In genomic region chr9:63135801-63136200, GRCm38 (mm10) we compare ENCODE assay signal across 8 mouse cellular contexts. TPM values are rescaled to one million over a fixed set of nuclear protein-coding genes. Genes with fewer than 3 reads are reported as not detected.
DNase-seq lines count a peak whose midpoint lies in the region; ATAC-seq and TF ChIP-seq lines count a peak whose summit lies in the region.

No protein-coding gene starts in this region.

- no peaks in the 10 kb centered on the region for H3K36me3 ChIP-seq in embryonic facial prominence, embryonic 10.5 days (replicated peaks)
- H3K36me3 ChIP-seq in hindbrain, embryonic 11.5 days (ENCODE audit: control insufficient read depth, insufficient read depth, low read length), result no peaks in the 10 kb centered on the region

- H3K9me3 ChIP-seq in embryonic facial prominence, embryonic 10.5 days, result no peaks in the 10 kb centered on the region
- no peaks in the 10 kb centered on the region for H3K9me3 ChIP-seq in hindbrain, embryonic 11.5 days (ENCODE audit: control insufficient read depth, low read length)

- peak; percentile 95 for TF ChIP-seq CTCF in layer of hippocampus, adult 2 months (conservative IDR thresholded peaks at IDR 0.05)

- H3K4me2 ChIP-seq in hindbrain, embryonic 11.5 days (replicated peaks; ENCODE audit: low read depth, low read length), result peak overlapping the region; percentile 13; the same call in 1 of the 2 replicates

- H3K4me1 ChIP-seq in embryonic facial prominence, embryonic 10.5 days, result peaks cover 66% of the 10 kb centered on the region
- H3K4me1 ChIP-seq in hindbrain, embryonic 11.5 days (replicated peaks; ENCODE audit: control insufficient read depth, insufficient read depth, low read length), result peaks cover 14% of the 10 kb centered on the region

- H3K27ac ChIP-seq in layer of hippocampus, adult 2 months, result no peak overlapping the region
- no peak overlapping the region for H3K27ac ChIP-seq in embryonic facial prominence, embryonic 10.5 days (replicated peaks)
- no peak overlapping the region for H3K27ac ChIP-seq in hindbrain, embryonic 11.5 days (ENCODE audit: low read depth, low read length)

- WGBS in embryonic facial prominence, embryonic 10.5 days, result under 1% methylated on average over 16 of the region's 16 CpGs
- WGBS in hindbrain, embryonic 11.5 days, result under 1% methylated on average over 16 of the region's 16 CpGs

- DNase-seq in layer of hippocampus, adult 2 months (ENCODE audit: low spot score in 2 of 2), result peak; percentile 46 to 65
- DNase-seq in layer of hippocampus, adult 9-10 months (ENCODE audit: low spot score), result no peak
- DNase-seq in Muller cell, postnatal 12 days (ENCODE audit: inconsistent ontology term), result peak; percentile 41
- DNase-seq in embryonic facial prominence, embryonic 10.5 days (ENCODE audit: low spot score), result peak; percentile 66
- peak; percentile 80 for DNase-seq in hindbrain, embryonic 11.5 days (ENCODE audit: low spot score)
- DNase-seq in liver, result peak; percentile 46
- DNase-seq in naive thymus-derived CD4-positive, alpha-beta T cell, adult 2 months (ENCODE audit: low read depth), result peak; percentile 80
- peak; percentile 73 for DNase-seq in thymus, postnatal 4 days

- no peak overlapping the region for H3K9ac ChIP-seq in hindbrain, embryonic 11.5 days (ENCODE audit: low read depth, low read length)

- peaks cover 89% of the 10 kb centered on the region for H3K27me3 ChIP-seq in embryonic facial prominence, embryonic 10.5 days (replicated peaks; ENCODE audit: low read depth, poor library complexity, severe bottlenecking)
- H3K27me3 ChIP-seq in hindbrain, embryonic 11.5 days (ENCODE audit: control insufficient read depth, insufficient read depth, low read length), result peaks cover 76% of the 10 kb centered on the region

- ATAC-seq in hindbrain, embryonic 11.5 days (ENCODE audit: low FRiP score), result no peak

- peak overlapping the region; percentile 45 for H3K4me3 ChIP-seq in layer of hippocampus, adult 2 months
- H3K4me3 ChIP-seq in embryonic facial prominence, embryonic 10.5 days, result peak overlapping the region; percentile 42; the same call in 1 of the 2 replicates
- H3K4me3 ChIP-seq in hindbrain, embryonic 11.5 days (ENCODE audit: low read depth, low read length), result no peak overlapping the region

RNA-seq across cellular contexts. Expression of gene Skor1, which starts 13.0 kb away (rescaled TPM):
- total RNA-seq in layer of hippocampus, adult 2 months (2021), result under 1 TPM; 0.20 to 0.27 TPM
- polyA plus RNA-seq in embryonic facial prominence, embryonic 10.5 days (2016; fragmentation: Nextera tagmentation; extraction: Ambion mirVana), result 0.06 and 0.10 TPM in 2 replicates
- polyA plus RNA-seq in hindbrain, embryonic 11.5 days (2014; fragmentation: Nextera tagmentation; extraction: Ambion mirVana), result 6.6 and 7.4 TPM in 2 replicates
